Mouse (Mus musculus): Measurements from ENCODE around the gene Cldn18. TPM values are rescaled to one million over a fixed set of nuclear protein-coding genes. Genes with fewer than 3 reads are reported as not detected.

The Cldn18 gene
- total RNA-seq, 4 experiments from 2014 or later, result not detected

DNA sequence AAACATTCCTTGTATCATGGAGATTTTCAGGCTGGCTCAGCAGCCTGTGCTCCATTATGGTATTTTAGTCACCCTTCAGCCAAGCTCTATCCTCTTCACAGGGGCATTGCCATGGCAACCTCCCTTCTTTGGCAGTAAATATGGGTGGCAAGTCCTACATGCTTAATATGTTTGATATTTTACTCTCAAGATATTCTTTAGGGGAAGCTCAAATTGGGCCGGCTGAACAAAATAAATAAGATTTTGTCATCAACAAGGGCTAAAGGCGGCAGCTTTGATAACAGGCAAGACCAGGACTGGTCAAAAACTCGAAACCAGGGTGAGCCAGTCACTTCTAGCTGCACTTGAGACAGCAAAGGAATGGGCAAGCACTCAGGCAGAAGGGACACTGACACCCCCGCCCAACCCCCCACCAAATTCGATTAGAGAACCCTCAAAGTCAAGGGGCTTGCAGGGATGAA lies 32.0 kb downstream of the Cldn18 start:
- DNase-seq, result no peak

DNA sequence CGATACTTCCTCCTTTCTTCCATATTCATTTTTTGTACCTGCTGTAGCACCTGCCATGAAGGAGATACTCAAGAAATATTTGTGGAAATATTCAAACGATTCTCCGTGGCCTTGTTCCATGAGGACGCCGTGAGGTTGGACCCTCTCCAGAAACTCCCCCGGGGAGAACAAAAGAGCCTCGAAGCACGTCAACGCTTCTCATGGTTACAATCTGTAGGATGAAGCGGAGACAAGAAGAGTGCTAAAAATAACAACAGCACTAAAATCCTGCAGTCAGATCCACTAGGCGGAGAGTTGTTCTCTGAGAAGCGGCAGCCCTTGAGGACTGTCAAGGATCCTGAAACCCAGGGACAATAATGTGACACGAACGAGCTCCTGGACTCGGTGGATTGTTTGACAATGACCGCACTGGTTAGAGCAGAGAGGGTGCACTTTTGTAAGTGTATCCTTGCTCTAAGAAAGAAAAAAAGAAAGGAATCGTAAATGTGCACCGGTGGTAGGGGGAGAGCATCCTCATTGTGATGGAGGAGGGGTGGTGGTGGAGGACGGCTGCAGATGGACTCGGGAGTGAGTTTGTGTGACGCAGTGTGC lies 35.0 kb downstream of the Cldn18 start:
- no peak for DNase-seq

DNA sequence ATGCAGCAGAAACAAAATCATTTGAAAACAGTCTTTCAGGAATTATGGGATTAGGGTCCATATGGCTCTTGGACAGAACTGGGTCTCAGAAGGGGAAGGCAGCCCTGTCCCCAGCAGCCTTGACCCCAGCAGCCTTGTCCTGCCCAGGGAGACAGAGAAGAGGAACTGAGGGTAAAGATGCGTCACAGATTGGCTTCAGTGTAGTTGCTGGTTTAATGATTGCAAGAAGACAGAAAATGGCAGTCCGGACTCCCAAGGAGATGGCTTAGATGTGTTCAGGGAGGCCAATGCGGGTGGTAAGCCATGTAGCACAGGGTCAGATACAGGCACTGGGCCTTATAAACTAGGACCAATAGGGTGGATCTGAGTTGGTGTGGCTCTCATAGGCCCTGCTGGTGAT lies 41.4 kb downstream of the Cldn18 start:
- no peak for DNase-seq

DNA sequence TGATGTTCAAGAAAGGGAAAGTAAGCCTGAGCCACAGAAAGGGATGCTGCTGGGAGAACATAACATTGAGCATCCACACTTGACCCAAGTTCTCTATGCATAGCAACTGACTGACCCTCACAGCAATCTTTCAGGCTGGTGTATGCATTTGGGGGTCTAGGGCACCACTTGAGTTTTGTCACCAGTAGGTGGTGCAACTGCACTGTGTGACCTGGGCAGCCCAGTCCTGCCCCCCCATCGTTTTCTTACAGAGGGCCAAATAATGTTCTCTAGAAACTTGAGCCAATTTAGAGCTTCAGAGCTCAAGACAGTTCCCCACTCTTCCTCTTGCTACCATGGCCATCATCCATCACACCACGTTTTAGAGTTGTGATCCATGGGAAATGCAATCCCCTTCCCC lies 45.5 kb downstream of the Cldn18 start:
- DNase-seq, result no peak

DNA sequence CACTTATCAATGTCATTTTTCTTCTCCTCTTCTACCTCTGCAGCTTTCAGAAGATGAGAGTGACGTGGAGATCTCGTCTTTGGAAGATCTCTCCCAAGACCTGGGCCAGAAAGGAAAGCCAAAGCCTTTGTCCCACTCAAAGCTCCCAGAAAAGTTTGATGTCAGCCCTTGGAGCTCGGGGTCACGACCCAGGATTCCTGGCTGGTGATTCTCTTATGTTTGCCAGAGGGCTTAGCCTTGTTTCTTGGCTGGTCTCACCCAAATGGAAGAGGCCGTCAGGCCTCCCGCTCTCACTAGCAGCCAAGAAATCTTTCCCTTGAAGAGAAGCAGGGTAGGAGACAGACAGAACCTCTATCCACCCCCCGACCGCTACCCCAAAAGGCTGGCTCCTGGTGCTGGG lies 49.5 kb downstream of the Cldn18 start:
- peak; percentile 32 for DNase-seq

DNA sequence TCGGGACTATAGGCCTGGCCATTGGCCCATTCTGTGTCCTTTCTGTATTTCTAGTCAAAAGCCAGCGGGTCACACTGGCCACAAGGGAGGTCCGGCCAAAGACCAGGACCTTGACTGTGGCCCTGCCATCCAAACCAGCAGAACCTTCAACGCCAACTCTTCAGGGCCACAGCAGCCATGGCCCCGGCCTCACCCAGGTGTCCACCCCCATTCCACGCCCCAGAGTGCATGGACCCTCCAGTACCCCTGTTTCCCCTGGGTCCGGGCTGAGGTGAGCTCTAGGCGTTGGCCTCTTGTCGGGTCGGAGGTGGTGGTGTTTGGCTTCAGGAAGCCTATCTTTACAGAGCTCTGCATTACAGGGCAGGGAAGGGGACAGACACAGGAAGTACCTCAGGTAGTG lies 54.2 kb downstream of the Cldn18 start:
- DNase-seq, result peak; percentile 11

DNA sequence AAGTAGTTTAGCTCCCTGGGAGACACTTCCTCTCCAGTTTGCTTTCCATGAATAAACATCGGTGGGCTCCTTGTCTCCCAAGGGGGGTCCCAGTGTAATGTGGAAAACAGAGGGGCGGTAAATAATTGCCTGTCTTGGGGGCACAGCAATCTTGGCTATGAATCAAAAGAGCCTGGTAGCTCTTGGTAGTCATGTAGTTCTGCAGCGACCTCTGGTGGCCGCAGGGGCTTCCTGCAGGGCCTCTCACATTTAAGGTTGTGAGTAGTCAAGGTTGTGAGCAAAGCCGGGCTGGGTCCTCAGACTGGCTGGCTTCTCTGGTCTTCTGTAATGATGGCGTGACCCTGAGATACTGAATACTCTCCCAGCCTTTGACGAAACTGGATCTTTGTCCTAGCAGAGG lies 54.7 kb downstream of the Cldn18 start:
- peak; percentile 46 for DNase-seq

DNA sequence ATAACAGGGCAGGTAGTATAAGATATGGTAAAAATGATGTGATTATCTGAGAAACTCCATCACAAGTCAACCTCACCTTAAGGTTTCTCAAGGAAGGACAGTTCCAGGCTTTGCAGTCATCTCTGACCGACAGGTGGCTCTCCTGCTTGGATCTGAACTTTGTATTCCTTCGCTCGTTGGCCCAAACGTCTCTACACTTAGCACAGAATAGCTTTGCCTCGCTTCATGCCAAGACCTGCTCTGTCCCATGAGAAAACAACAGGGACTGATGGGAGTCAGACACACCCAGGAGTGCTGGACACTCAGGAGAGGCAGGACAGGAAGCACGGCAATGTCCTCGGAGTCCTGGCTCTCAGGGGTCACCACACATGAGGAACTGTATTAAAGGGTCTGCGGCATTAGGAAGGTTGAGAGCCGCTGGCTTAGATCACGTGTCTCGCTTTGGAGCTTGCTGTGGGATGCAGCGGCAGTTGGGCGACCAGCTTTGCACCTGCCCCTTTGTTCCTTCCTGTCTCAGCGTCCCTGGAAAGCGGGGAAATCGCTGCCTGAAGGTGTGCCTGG lies 55.4 kb downstream of the Cldn18 start:
- no peak for DNase-seq

DNA sequence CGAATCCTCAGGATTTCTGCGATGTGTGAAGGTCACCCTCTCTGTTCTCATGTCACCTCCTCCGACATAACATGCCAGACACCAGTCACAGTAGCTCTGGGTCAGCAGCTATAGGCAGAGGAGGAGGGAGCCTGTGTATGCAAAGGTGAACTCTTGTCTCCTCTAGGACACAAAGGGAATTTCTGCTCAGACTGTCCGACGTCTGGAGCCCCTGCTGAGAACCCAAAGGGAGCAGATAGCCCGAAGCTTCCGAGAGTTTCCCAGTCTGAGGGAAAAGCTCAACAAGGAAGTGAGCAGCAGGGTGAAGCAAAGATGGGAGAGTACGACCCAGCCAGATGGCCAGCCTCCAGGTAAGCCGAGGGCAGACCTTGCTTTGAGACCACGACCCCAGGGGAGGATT lies 56.3 kb downstream of the Cldn18 start:
- DNase-seq, result no peak

DNA sequence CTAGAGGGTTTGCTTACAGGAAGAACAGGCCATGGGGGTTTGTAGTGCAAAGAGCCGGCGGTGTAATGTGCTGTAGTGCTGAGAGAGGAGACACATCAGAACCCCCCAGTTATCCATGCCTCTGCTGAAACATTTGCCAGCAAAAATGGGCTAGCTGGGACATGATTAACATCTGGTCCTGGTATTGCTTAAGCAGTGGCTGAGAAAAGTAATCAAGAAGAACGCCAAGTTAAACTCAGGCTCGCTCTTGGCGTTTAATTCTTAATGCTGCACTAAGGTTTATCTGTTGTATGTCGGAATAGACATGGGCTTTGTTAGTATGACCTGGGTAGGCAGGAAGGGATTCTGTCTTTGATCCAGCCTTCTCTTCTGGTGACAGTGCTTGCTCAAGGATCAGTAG lies 71.0 kb downstream of the Cldn18 start:
- DNase-seq, result no peak

DNA sequence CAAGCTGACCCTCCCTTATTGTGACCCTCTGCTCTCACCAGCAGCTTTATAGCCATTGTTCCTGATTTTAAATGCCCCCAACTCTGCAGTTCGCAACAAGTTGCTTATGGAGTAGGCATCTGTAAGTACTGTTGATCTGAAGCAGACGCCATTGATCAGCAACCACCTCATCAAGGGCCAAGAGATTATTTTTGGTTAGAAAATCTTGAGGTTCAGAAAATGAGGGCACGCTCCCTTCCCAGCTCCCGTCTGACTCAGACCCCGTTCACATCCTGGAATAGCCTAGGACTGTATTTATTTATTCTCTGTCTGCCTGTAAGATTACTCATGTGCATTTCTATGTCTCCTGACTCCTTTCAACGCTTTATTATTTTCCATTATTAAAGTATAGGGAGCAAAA lies 71.7 kb downstream of the Cldn18 start:
- no peak for DNase-seq

DNA sequence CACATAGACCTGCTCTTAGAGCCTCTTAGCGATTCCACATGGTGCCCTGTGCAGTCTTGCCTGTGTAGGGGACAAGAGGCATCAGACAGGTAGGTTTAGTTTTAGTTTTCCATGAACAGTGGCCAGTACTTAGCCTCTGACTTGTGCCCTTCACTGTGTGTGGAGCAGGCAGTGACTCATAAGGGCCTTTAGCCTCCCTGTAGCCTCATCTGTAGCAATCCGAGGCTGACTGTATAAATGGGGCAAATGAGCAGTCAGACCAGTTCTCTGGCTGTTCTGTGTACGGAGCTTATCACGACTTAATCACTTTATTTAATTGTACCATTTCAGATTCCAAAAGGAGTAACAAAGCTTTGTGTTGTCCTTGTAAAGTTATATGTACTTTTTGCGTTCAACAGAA lies 77.1 kb downstream of the Cldn18 start:
- peak; percentile 21 for DNase-seq

Other genes starting within 250 kb of the Cldn18 start
- 10 to 100 TPM; 31.3 to 35.5 (median 32.3) TPM for gene Armc8, start 148.4 kb downstream of the Cldn18 start, total RNA-seq (2022)
- gene Dbr1, start 141.5 kb downstream of the Cldn18 start, total RNA-seq (2022), result 10 to 100 TPM; 13.4 to 17.3 (median 16.5) TPM
- gene A4gnt, start 104.8 kb downstream of the Cldn18 start, total RNA-seq (2022), result not detected
- gene Dzip1l, start 87.8 kb downstream of the Cldn18 start, total RNA-seq (2022), result 1 to 10 TPM; 4.8 to 6.8 (median 5.1) TPM
- gene Sox14, start 158.9 kb upstream of the Cldn18 start, total RNA-seq (2022), result not detected

Measured in adrenal gland, adult 8-10 months (tissue).